Mouse (Mus musculus): ENCODE results near the gene Fam83e.

DNA sequence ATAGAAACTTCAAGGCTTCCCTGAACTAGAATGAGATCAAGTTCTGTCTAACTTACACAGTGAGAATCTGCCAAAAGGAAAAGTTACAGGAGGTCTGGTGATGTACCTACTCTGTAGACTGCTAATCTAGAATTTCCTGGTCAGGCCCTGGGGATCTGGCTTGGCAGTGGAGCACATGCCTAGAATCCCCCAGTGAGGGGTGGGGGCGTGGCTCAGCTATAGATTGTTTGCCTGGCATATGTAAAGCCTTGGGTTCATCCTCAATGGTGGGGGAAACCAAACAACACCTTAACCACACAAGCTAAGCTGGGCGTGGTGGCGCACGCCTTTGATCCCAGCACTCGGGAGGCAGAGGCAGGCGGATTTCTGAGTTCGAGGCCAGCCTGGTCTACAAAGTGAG lies 23.1 kb upstream of the Fam83e start:
- no peak for TF ChIP-seq POLR2A (IDR thresholded peaks at IDR 0.05; ENCODE audit: insufficient read length, low read depth)
- no peak for TF ChIP-seq POLR2AphosphoS2 (IDR thresholded peaks at IDR 0.05; ENCODE audit: insufficient read length, low read depth)
- TF ChIP-seq USF1 (IDR thresholded peaks at IDR 0.05; ENCODE audit: low read depth): no peak
- no peak for TF ChIP-seq REST (IDR thresholded peaks at IDR 0.05; ENCODE audit: insufficient read depth, insufficient read length)
- TF ChIP-seq E2F4 (IDR thresholded peaks at IDR 0.05; ENCODE audit: insufficient read depth): no peak
- TF ChIP-seq MYOD1 (IDR thresholded peaks at IDR 0.05; ENCODE audit: control insufficient read depth in 1 of 3, insufficient read length in 2 of 3, low read depth in 2 of 3): no peak
- TF ChIP-seq MAX (IDR thresholded peaks at IDR 0.05; ENCODE audit: low read depth): no peak
- no peak for TF ChIP-seq MYOG (IDR thresholded peaks at IDR 0.05; ENCODE audit: control insufficient read depth in 1 of 3, insufficient read depth in 1 of 3, insufficient read length in 2 of 3, low read depth in 2 of 3)
- TF ChIP-seq CEBPB (IDR thresholded peaks at IDR 0.05; ENCODE audit: insufficient read depth, poor library complexity, severe bottlenecking): no peak
- no peak for TF ChIP-seq TCF3 (IDR thresholded peaks at IDR 0.05; ENCODE audit: insufficient read length, low read depth)
- TF ChIP-seq SRF (IDR thresholded peaks at IDR 0.05; ENCODE audit: control insufficient read depth, insufficient read length, low read depth): no peak
- TF ChIP-seq TCF12 (IDR thresholded peaks at IDR 0.05; ENCODE audit: insufficient read depth, poor library complexity, severe bottlenecking): no peak

Data from myocyte (in vitro differentiated cells).